Mouse (Mus musculus) gastrocnemius, adult 8-10 months (tissue): ENCODE results near the gene Pkd1l2. TPM values are rescaled to one million over a fixed set of nuclear protein-coding genes. Genes with fewer than 3 reads are reported as not detected.

Source experiments
- DNase-seq, 2 experiments: peaks; one replicate each; pipeline ENCODE4 v3.0.0; 2022; ENCODE audit warnings: low spot score in 2 of 2
- total RNA-seq, 4 experiments: library from RNA; stranded (reverse); gene quantifications; 2 replicates each; pipeline ENCODE4 v1.2.4; 2022

Gene Pkd1l2
- total RNA-seq, 4 experiments from 2014 or later: 0.05 to 0.20 (median 0.14) TPM

DNA sequence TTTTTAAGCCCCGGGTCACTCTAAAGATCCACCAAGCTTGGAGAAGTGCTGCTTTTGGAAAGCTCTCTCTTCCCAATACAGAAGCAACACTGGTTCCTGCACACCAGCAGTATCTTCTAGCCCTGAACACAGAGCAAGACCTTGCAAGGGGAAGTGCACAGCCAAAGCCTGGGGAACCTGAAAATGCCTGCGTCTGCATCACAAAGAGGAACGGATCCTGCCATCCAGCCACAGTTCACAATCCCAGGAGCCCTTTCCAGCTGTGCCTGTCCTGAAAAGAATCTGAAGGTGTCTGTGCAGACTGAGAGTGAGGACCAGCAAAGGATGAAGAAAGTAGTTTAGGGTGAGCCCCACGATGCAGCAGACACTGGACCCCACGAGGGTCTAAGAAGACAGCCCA, 107.2 kb downstream of the Pkd1l2 start:
- no peak for DNase-seq

DNA sequence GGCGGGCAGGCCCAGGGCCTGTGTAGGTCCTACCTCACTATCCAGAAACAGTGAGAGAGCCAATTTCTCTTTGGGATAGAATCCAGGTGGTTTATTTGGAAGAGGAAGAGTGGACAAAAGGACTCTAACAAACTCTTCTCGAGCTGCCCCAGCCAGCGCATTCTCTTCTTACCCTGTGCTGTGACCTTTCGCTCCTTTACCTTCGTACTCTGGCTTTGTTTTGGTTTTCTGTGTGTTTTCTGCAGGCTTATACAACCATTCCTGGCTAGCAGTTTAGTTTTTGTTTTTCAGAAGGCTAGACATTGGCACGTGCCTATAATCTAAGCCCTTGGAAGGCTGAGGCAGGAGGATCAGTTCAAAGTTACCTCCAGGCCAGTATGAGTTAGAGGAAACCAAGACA, 112.7 kb downstream of the Pkd1l2 start:
- DNase-seq: no peak

DNA sequence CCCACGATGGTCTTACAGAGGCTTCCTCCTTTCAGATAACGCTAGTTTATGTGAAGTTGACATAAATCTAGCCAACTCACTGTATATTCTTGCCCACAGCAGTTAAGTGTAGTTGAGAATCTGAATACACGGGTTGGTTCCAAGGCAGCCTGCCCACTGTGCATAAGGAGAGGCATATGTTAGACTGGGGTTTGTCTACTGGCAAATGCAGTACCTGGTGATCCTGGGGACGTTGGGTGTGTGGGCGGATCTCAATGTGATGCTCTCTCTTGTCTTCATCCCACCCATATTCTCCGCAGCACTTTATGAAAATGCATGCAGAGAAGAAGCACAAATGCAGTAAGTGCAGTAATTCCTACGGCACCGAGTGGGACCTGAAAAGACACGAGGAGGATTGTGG, 127.8 kb downstream of the Pkd1l2 start:
- DNase-seq: no peak

DNA sequence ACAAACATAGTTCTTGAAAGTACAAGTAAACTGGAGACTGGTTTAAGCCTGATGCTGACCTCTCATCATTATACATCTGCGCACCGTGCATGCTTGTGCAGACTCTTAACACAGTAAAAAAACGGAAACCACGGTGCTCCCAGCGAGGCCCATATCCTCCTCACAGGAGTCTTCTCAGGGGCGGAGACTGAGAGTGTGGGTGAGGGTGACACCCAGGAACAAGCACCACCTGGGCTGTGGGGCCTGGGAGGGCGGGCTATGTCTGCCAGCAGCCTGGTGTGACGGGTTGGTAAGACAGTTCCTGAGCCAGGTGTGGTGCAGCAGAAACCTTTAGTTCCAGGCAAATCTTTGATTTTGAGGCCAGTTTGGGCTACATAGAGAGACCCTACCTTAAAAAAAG, 129.8 kb downstream of the Pkd1l2 start:
- no peak for DNase-seq

DNA sequence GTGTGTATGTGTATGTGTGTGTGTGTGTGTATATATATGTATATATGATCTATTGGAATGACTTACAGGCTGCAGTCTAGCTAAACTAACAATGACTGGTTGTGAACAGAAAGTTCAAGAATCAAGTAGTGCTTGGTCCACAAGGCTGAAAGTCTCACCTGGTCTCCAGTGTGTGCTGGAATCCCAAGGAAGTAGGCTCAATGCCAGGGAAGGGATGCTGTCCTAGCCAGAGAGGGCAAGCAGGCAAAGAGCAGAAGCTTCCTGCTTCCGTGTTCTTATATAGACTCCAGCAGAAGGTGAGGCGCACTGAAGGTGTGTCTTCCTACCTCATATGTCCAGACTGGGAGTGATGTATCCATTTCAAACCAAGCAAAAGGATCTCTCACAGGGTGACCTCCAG, 130.5 kb downstream of the Pkd1l2 start:
- no peak for DNase-seq

DNA sequence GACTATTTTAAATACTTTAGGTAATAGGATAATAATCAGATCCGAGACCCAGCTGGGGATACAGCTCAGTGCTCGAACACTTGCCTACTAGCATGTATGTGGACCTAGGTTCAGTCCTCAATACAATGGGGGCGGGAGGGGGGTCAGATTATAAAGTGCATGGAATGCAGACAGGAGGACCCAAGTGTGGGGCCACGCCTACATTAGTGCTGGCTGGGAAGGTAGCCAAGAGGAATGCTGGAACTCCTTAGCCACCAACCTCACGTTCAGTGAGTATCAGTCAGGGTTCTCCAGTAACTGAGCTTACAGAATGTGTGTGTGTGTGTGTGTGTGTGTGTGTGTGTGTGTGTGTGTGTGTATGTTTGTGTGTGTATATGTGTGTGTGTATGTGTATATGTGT, 130.9 kb downstream of the Pkd1l2 start:
- no peak for DNase-seq

DNA sequence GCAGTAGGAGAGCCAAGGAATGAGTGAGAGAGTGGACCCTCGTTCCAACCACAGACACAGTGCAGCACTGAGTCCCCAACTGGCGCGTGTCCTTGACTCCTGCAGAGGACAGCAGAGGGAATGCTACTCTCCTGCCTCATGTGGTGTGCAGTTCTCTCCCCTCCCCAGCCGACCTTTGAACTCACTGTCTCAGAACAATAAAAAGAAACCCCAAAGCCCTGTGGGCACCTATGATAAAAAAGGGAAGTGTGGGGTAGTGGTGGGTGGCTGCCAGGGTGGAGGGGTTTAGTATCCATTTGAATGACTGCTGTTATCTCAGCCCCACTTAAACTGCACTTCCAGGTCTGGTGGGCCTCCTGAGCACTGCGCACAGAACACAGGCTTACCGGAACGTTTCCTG, 134.7 kb downstream of the Pkd1l2 start:
- no peak for DNase-seq

DNA sequence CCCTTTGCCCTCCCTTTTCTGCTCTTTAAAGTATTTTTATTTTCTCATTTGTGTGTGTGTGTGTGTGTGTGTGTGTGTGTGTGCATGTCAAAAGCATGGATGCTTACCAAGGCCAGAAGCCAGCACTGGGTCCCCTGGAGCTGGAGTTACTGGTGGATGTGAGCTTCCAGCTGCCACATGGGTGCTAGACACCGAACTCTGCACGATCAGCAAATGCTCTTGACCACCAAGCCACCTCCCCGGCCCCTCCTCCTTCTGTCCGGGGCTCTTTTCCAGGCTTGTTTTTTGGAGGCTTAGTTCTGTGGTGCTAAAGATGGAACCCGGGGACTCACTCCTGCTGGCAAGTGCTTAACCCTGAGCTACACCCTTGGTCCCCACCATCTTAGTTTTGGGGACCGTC, 135.4 kb downstream of the Pkd1l2 start:
- no peak for DNase-seq

DNA sequence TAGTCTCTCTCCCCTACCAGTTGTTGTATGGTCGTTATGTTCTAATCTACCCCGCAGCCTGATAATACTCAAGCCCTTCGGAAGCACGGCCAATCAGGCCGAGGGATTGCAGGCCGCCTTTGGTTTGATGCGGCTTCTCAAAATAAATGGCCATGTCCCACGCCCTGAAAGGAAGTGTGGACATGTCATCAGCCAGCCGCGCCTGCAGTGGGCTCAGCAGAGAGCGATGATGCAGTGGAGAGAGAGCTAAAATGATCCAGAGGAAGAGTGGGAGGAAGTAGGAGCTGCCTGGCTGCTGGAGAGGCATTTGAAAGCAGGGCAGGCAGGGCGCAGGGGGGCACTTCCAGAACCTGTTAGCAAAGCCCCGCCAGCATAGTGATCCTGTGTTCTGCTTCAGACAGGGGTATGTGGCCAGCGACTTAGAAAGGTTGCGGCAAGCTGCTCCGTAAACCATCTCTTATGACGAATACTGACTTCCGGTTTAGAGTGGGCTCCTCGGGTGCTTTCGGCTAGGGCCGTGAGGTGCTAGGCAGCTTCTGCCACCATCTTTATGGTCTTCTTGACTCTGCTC, 135.9 kb downstream of the Pkd1l2 start:
- DNase-seq: no peak

Other genes starting within 250 kb of the Pkd1l2 start
- 10 to 100 TPM; 20.8 to 29.6 (median 26.8) TPM for gene Cmc2, start 161.0 kb downstream of the Pkd1l2 start, total RNA-seq
- gene Cenpn, start 160.7 kb downstream of the Pkd1l2 start, total RNA-seq: under 1 TPM; 0.36 to 0.88 (median 0.57) TPM
- 10 to 100 TPM; 29.7 to 35.3 (median 30.7) TPM for gene Atmin, start 139.1 kb downstream of the Pkd1l2 start, total RNA-seq
- under 1 TPM in 2 of 4 experiments, not detected in 2; 0.13 to 0.16 TPM for gene 1700030J22Rik, start 103.5 kb downstream of the Pkd1l2 start, total RNA-seq
- 10 to 100 TPM; 43.1 to 47.4 (median 44.0) TPM for gene Gcsh, start 88.9 kb downstream of the Pkd1l2 start, total RNA-seq
- not detected for gene Bco1, start 13.4 kb upstream of the Pkd1l2 start, total RNA-seq
- 1 to 10 TPM; 4.7 to 5.5 (median 4.9) TPM for gene Gan, start 75.7 kb upstream of the Pkd1l2 start, total RNA-seq
- gene Cmip, start 174.6 kb upstream of the Pkd1l2 start, total RNA-seq: 1 to 10 TPM; 3.8 to 7.3 (median 6.2) TPM